Mouse (Mus musculus) thymus, adult 2 months (tissue): ENCODE results near the gene Fam117a. TPM values are rescaled to one million over a fixed set of nuclear protein-coding genes. Genes with fewer than 3 reads are reported as not detected.

ENCODE experiments used
- DNase-seq: peaks from one replicate; pipeline ENCODE4 v3.0.0; 2021
- H3K27ac ChIP-seq: fragments of 200-500 bp; 2 replicates; pipeline ENCODE4 v1.5.1; 2012; ENCODE audit warnings: low read length, control low read depth; ENCODE audit not compliant: control insufficient read depth, insufficient read depth
- H3K27me3 ChIP-seq: fragments of 200-500 bp; 2 replicates; pipeline ENCODE4 v1.6.1; 2012; ENCODE audit warnings: mild to moderate bottlenecking, low read length, moderate library complexity, mixed read lengths; ENCODE audit not compliant: control insufficient read depth, insufficient read depth
- H3K36me3 ChIP-seq: fragments of 200-500 bp; 2 replicates; pipeline ENCODE4 v1.6.1; 2012; ENCODE audit warnings: mild to moderate bottlenecking, low read length, moderate library complexity; ENCODE audit not compliant: control insufficient read depth, insufficient read depth
- H3K4me1 ChIP-seq: fragments of 200-500 bp; replicated peaks from 2 replicates; pipeline ENCODE4 v1.6.1; 2012; ENCODE audit warnings: low read length; ENCODE audit not compliant: control insufficient read depth, insufficient read depth
- H3K4me3 ChIP-seq: fragments of 200-500 bp; 2 replicates; pipeline ENCODE4 v1.5.1; 2012; ENCODE audit warnings: mild to moderate bottlenecking, low read length, control low read depth, moderate library complexity; ENCODE audit not compliant: control insufficient read depth, insufficient read depth
- CTCF ChIP-seq: fragments of 200-500 bp; IDR thresholded peaks from 2 replicates; pipeline ENCODE4 v1.5.1; 2012; ENCODE audit warnings: mild to moderate bottlenecking, control low read depth, low read length, moderate library complexity, borderline replicate concordance; ENCODE audit not compliant: control insufficient read depth, poor library complexity, insufficient read depth; ENCODE audit errors: extremely low read depth
- POLR2A ChIP-seq: fragments of 200-500 bp; IDR thresholded peaks from 2 replicates; pipeline ENCODE4 v1.6.1; 2012; ENCODE audit warnings: mild to moderate bottlenecking, low read length, control low read depth, moderate library complexity; ENCODE audit not compliant: control insufficient read depth, poor library complexity, insufficient read depth; ENCODE audit errors: extremely low read depth
- WGBS: fragments of 180-500 bp; shearing (Covaris S2); methylation state at CpG from one replicate; pipeline ENCODE4 v1.1.7; 2018; 5-methylcytosine and 5-hydroxymethylcytosine counted together
- polyA plus RNA-seq: library from polyadenylated mRNA; depleted of rRNA; stranded (reverse); fragments of >200 nt; gene quantifications from 2 replicates; pipeline ENCODE4 v1.2.3, GENCODE M21; 2012; rRNA removed

Fam117a gene
- polyA plus RNA-seq, 1 experiment: 224 TPM

DNA sequence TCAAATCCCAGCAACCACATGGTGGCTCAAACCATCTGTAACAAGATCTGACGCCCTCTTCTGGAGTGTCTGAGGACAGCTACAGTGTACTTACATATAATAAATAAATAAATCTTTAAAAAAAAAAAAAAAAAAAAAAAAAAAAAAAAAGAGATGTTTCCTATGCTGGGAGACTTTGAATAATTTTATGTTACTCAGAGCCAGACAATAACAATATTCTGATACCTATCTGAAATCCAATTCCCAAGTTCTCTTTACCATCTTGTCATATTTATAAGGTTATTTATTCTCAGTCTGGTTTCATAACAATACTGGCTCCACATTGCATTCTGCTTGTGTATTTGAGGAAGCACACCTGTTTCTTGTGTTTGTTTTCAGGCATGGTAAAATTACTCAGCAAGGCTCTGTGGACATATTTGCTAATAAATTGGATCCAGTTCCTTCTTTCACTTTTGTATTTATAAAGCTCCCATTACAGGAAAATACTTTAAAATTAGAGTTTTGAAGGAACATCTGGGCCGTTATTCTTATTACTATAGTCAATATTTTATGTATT is 84.1 kb downstream of the Fam117a start:
- Histone ChIP-seq H3K4me3 (no peak overlapping the region), H3K36me3 (no peaks in the 10 kb centered on the region; the same call in 1 of the 2 replicates), H3K27me3 (no peaks in the 10 kb centered on the region), H3K4me1 (peaks cover 2% of the 10 kb centered on the region; the same call in 1 of the 2 replicates), H3K27ac (no peak overlapping the region)
- WGBS: 85% methylated on average over 2 of the region's 2 CpGs
- TF ChIP-seq POLR2A (no peak), CTCF (no peak)
- DNase-seq: no peak

DNA sequence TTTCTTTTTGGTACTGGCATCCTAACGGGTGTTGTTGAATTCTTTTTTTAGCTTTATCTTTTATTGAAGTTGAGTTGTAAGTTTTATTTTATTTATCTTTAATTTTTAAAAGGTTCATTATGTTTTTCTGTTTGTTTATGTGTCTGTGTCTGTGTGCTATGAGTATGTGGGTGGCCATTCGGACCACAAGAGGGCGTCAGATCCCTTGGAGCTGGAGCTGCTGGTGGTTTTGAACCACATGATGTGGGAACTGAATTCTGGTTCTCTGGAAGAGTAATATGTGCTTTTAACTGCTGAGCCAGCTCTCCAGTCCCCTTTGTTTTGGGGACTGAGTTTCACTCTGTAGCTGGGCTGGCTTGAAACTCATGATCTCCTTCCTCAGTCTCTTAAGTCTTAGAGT is 86.7 kb downstream of the Fam117a start:
- no peaks in the 10 kb centered on the region; the same call in 1 of the 2 replicates for H3K36me3 ChIP-seq
- TF ChIP-seq CTCF (no peak), POLR2A (no peak)
- DNase-seq: no peak
- no peak overlapping the region for H3K4me3 ChIP-seq
- 94% methylated on average over 3 of the region's 3 CpGs for WGBS
- H3K4me1 ChIP-seq: no peaks in the 10 kb centered on the region
- H3K27ac ChIP-seq: no peak overlapping the region
- H3K27me3 ChIP-seq: no peaks in the 10 kb centered on the region

DNA sequence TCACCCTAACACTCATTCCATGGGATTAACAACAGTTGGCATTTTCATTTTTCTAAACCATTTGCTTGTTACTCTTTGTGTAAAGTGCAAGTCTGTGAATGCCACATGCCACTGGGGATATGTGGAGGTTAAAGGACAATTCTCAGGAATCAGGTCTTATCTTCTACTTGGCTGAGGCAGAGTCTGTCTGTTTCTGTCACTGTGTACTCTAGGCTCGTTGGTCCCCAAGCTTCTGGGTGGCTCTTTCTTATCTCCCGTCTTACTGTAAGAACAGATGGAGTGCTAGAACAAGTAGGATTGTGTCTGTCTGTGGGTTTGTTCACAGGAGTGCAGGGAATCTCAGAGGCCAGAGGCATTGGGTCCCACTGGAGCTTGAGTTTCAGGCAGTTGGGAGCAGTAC is 94.5 kb downstream of the Fam117a start:
- Histone ChIP-seq H3K27ac (no peak overlapping the region), H3K4me3 (no peak overlapping the region), H3K36me3 (no peaks in the 10 kb centered on the region), H3K27me3 (no peaks in the 10 kb centered on the region), H3K4me1 (no peaks in the 10 kb centered on the region)
- TF ChIP-seq POLR2A: no peak
- TF ChIP-seq CTCF: no peak
- 93% methylated on average over 2 of the region's 2 CpGs for WGBS
- DNase-seq: no peak

Other genes with a start within 250 kb of the Fam117a start
- 0.91 and 1.0 TPM in 2 replicates for gene Dlx3, start 216.9 kb upstream of the Fam117a start, polyA plus RNA-seq
- gene Dlx4, start 190.8 kb upstream of the Fam117a start, polyA plus RNA-seq: 0.23 and 0.34 TPM in 2 replicates
- gene Tac4, start 75.5 kb upstream of the Fam117a start, polyA plus RNA-seq: 0.40 and 0.50 TPM in 2 replicates
- gene Kat7, start 26.8 kb upstream of the Fam117a start, polyA plus RNA-seq: 55.5 and 64.8 TPM in 2 replicates
- 89.3 and 107 TPM in 2 replicates for gene Slc35b1, start 47.7 kb downstream of the Fam117a start, polyA plus RNA-seq
- gene Spop, start 77.1 kb downstream of the Fam117a start, polyA plus RNA-seq: 47.9 and 52.0 TPM in 2 replicates
- gene Nxph3, start 177.6 kb downstream of the Fam117a start, polyA plus RNA-seq: 0.22 and 0.34 TPM in 2 replicates